8 mouse cellular contexts compared by ENCODE assay signal in the genomic region with DNA sequence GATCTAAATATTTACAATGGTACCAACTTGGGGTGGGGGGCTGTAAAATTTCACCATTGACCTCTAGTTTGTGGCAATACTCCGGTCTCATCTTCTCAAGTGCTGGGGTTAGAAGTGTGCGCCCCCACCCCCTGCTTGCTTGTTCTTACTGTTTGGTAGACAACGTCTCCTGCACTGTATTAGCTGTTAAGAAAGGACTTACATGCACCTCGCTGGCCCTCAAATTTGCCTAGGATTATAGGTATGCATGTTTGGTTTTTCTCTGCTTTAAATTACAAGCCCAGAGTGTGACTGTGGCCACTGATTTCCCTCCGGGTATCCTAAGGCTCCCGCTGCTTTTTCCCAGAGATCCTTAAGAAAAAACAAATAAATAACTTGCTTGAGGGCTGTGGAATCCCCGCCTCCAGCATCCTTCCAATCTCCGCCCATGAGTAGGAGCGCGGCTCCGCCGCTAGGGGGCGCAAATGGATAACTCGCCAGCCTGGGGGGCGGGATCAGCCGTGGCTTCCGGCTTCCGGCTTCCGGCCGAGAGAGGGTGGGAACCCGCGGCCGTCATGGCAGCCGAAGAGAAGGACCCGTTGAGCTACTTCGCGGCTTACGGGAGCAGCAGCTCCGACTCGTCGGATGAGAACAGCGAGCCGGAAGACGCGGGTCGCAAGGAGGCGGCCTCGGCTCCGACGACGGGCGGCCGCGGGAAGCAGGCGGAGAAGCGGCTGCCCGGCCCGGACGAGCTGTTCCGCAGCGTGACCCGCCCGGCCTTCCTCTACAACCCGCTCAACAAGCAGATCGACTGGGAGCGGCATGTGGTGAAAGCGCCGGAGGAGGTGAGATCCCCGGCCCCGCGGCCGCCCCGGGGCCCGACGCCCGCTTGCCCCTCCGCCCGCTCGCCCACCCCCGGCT. TPM values are rescaled to one million over a fixed set of nuclear protein-coding genes. Genes with fewer than 3 reads are reported as not detected.
DNase-seq lines count a peak whose midpoint lies in the region; ATAC-seq lines count a peak whose summit lies in the region.

A gene (plus strand): TSS at position 510 of the 900 bp plus-strand sequence.

- H3K4me2 ChIP-seq in intestine, embryonic 16.5 days (ENCODE audit: low read depth, low read length): peak within 1 kb of the TSS; percentile 86

- H3K9ac ChIP-seq in intestine, embryonic 16.5 days (ENCODE audit: low read depth, low read length): peak within 1 kb of the TSS; percentile 92

- peak; percentile 84 for DNase-seq in adrenal gland, adult 8-10 months
- peak; percentile 90 for DNase-seq in embryo, embryonic 11.5 days (ENCODE audit: low read depth, low spot score)
- peak; percentile 85 to 89 for DNase-seq in gastrocnemius, postnatal 36 days
- DNase-seq in left cerebral cortex, postnatal 25 days (ENCODE audit: low spot score in 2 of 2): peak; percentile 89 to 91
- peak; percentile 95 for DNase-seq in mesoderm, embryonic 11.5 days (ENCODE audit: low read depth, low spot score)
- DNase-seq in right cerebral cortex, postnatal 25 days: peak; percentile 91
- peak; percentile 88 to 91 for DNase-seq in urinary bladder, postnatal 36 days (ENCODE audit: low spot score in 2 of 2)

- intact Hi-C loops in gastrocnemius, postnatal 36 days (cut with DNase I): loop anchor here (5.0 kb wide), 1 partner anchor 120 kb away; no protein-coding TSS in a partner anchor
- intact Hi-C loops in left cerebral cortex, postnatal 25 days (cut with DNase I): loop anchor here (1.0 kb wide), 1 partner anchor 13 kb away; no protein-coding TSS in a partner anchor

- peak within 1 kb of the TSS; percentile 77 for H3K27ac ChIP-seq in intestine, embryonic 16.5 days (ENCODE audit: low read length)

- no peaks in the 10 kb centered on the region for H3K36me3 ChIP-seq in intestine, embryonic 16.5 days (ENCODE audit: control insufficient read depth, insufficient read depth, low read length)

- no peaks in the 10 kb centered on the region for H3K9me3 ChIP-seq in intestine, embryonic 16.5 days (ENCODE audit: control insufficient read depth, low read length)

- H3K4me3 ChIP-seq in intestine, embryonic 16.5 days (ENCODE audit: low read length): peak within 1 kb of the TSS; percentile 97

- under 1% methylated on average over 69 of the region's 70 CpGs for WGBS in intestine, embryonic 16.5 days

- peak; percentile 94 for ATAC-seq in intestine, embryonic 16.5 days

- no peaks in the 10 kb centered on the region for H3K27me3 ChIP-seq in intestine, embryonic 16.5 days (replicated peaks; ENCODE audit: control insufficient read depth, insufficient read depth, low read length)

- peaks cover 28% of the 10 kb centered on the region for H3K4me1 ChIP-seq in intestine, embryonic 16.5 days (ENCODE audit: control insufficient read depth, insufficient read depth, low read length)

RNA-seq across cellular contexts. Expression of the gene that starts here (rescaled TPM):
- total RNA-seq in adrenal gland, adult 8-10 months (2022): 10 to 100 TPM; 17.4 to 25.4 (median 22.4) TPM
- 10 to 100 TPM; 17.2 to 18.0 TPM for total RNA-seq in gastrocnemius, postnatal 36 days (2021)
- 38.5 and 42.0 TPM in 2 replicates for polyA plus RNA-seq in intestine, embryonic 16.5 days (2015; fragmentation: Nextera tagmentation; extraction: Ambion mirVana)
- total RNA-seq in left cerebral cortex, postnatal 25 days (2021): 10 to 100 TPM; 35.7 to 45.1 TPM

Comparison
In these comparisons a context has a peak if more than half of its experiments do, and no peak if none do; other contexts are left out.
1. Peak in every context shown above with its lines: DNase-seq, ATAC-seq, H3K4me3 ChIP-seq and H3K27ac ChIP-seq.